Mouse (Mus musculus) liver, postnatal 0 days (tissue): ENCODE results near the gene Kpna4. TPM values are rescaled to one million over a fixed set of nuclear protein-coding genes. Genes with fewer than 3 reads are reported as not detected.

Experiments used
- ATAC-seq: fragments of 200-750 bp; cut with Nextera tagmentation; 2 replicates; pipeline ENCODE4 v1.8.0; 2017; ENCODE audit warnings: mild to moderate bottlenecking, moderate library complexity
- DNase-seq: peaks from one replicate; pipeline ENCODE4 v3.0.0-alpha.2; 2016
- H3K27ac ChIP-seq: fragments of 300-500 bp; sonication (generic); 2 replicates; pipeline ENCODE4 v1.5.1; 2014; ENCODE audit warnings: antibody characterized with exemption, moderate library complexity, mild to moderate bottlenecking, low read depth
- H3K27me3 ChIP-seq: fragments of 300-500 bp; sonication (generic); 2 replicates; pipeline ENCODE4 v1.6.1; 2014; ENCODE audit warnings: low read length, control low read depth, mixed read lengths; ENCODE audit not compliant: insufficient read depth
- H3K36me3 ChIP-seq: fragments of 300-500 bp; sonication (generic); replicated peaks from 2 replicates; pipeline ENCODE4 v1.6.1; 2014; ENCODE audit warnings: mild to moderate bottlenecking, control low read depth, low read length, moderate library complexity, mixed read lengths; ENCODE audit not compliant: insufficient read depth
- H3K4me1 ChIP-seq: fragments of 300-500 bp; sonication (generic); 2 replicates; pipeline ENCODE4 v1.6.1; 2014; ENCODE audit warnings: antibody characterized with exemption, mild to moderate bottlenecking, control low read depth; ENCODE audit not compliant: insufficient read depth
- H3K4me2 ChIP-seq: fragments of 300-500 bp; sonication (generic); 2 replicates; pipeline ENCODE4 v1.6.1; 2014; ENCODE audit warnings: low read depth, mild to moderate bottlenecking, low read length, moderate library complexity, mixed read lengths
- H3K4me3 ChIP-seq: fragments of 300-500 bp; sonication (generic); 2 replicates; pipeline ENCODE4 v1.5.1; 2014; ENCODE audit warnings: low read depth, low read length
- H3K9ac ChIP-seq: fragments of 300-500 bp; sonication (generic); replicated peaks from 2 replicates; pipeline ENCODE4 v1.6.1; 2014; ENCODE audit warnings: mild to moderate bottlenecking, moderate library complexity
- H3K9me3 ChIP-seq: fragments of 300-500 bp; sonication (generic); 2 replicates; pipeline ENCODE4 v1.6.1; 2016; ENCODE audit warnings: mild to moderate bottlenecking, control low read depth, low read length, mixed read lengths
- CTCF ChIP-seq: sonication (generic); IDR thresholded peaks from 2 replicates; pipeline ENCODE4 v1.5.1; 2016; ENCODE audit warnings: antibody characterized with exemption, low read depth
- EP300 ChIP-seq: IDR thresholded peaks from 2 replicates; pipeline ENCODE4 v1.6.1; 2016; ENCODE audit warnings: antibody characterized with exemption, low read depth, mild to moderate bottlenecking
- WGBS: fragments of 180-500 bp; shearing (Covaris S2); extraction: QIAGEN DNeasy Blood & Tissue Kit; methylation state at CpG from one replicate; pipeline ENCODE4 v1.1.7; 2014; ENCODE audit not compliant: insufficient replicate concordance; 5-methylcytosine and 5-hydroxymethylcytosine counted together
- polyA plus RNA-seq: library from polyadenylated mRNA; unstranded; fragments of >200 nt; fragmentation: Nextera tagmentation; extraction: Ambion mirVana; gene quantifications from 2 replicates; pipeline ENCODE4 v1.2.1, GENCODE M21; 2015

Kpna4 gene
- polyA plus RNA-seq, 1 experiment from 2014 or later = 9.0 TPM

DNA sequence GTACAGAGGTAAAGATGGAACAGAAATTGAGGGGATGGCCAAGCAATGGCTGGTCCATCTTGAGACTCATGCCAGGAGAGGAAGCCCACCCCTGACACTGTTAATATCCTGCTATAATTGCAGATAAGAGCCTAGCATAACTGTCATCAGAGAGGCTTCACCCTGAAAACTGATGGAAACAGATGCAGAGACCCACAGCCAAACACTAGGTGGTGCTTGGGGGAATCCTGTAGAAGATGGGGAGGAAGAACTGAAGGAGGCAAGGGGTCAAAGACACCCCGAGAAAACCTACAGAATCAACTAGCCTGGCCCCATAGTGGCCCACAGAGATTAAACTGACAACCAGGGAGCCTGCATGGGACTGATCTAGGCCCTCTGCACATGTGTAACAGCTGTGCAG is 33.5 kb upstream of the Kpna4 start:
- DNase-seq = no peak
- no peaks in the 10 kb centered on the region for H3K27me3 ChIP-seq
- H3K4me2 ChIP-seq = no peak overlapping the region
- H3K9ac ChIP-seq = no peak overlapping the region
- H3K27ac ChIP-seq = no peak overlapping the region
- H3K4me1 ChIP-seq = no peaks in the 10 kb centered on the region
- ATAC-seq = no peak
- H3K4me3 ChIP-seq = no peak overlapping the region
- TF ChIP-seq CTCF = no peak
- TF ChIP-seq EP300 = no peak
- no peaks in the 10 kb centered on the region for H3K36me3 ChIP-seq
- no peaks in the 10 kb centered on the region for H3K9me3 ChIP-seq
- WGBS = 59% methylated on average over 1 of the region's 1 CpGs

DNA sequence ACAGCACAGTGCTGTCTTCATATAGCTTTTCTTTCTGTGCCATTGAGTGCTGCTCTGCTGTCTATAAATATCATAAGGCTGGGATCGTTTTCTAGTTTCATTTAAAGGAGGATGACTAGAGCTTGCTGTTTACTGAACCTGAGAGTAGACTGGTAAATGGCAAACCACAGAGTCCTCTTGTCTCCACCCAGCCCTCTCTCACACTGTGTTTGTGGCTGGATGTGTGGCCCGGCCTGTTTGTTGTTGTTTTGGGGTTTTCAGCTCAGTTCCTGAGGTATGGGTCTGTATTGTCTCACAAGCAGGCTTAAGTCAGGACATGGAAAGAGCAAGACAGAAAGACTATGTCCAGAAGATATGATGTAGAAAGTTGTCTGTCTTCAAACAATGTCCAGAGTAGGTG is 32.6 kb upstream of the Kpna4 start:
- Histone ChIP-seq H3K4me1 (no peaks in the 10 kb centered on the region), H3K9ac (no peak overlapping the region), H3K27me3 (no peaks in the 10 kb centered on the region), H3K36me3 (no peaks in the 10 kb centered on the region), H3K4me3 (no peak overlapping the region), H3K4me2 (no peak overlapping the region), H3K27ac (no peak overlapping the region), H3K9me3 (no peaks in the 10 kb centered on the region)
- ATAC-seq = no peak
- 64% methylated on average over 2 of the region's 2 CpGs for WGBS
- no peak for DNase-seq
- TF ChIP-seq EP300 (no peak), CTCF (no peak)

DNA sequence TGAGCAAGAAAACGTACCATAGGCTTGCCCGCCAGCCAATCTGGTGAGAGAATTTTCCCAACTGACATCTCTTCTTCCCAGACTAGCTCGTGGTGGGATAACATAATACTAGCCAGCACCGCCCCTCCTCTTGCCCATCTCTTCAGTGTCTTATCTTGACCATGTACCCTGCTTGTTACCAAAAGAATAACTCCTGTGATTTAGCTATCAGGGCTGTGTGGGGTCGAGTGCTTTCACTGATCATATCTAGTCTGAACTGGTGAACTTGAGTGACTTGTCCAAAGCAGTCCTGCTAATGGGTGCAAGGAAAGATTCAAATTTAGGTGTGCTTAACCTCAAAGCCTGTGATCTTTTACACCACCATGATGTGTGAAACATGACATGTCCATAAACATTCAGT is 31.0 kb upstream of the Kpna4 start:
- DNase-seq (no peak), ATAC-seq (no peak)
- no peak overlapping the region for H3K4me3 ChIP-seq
- WGBS = 65% methylated on average over 5 of the region's 5 CpGs
- no peak for TF ChIP-seq CTCF
- TF ChIP-seq EP300 = no peak
- H3K9me3 ChIP-seq = no peaks in the 10 kb centered on the region
- H3K4me1 ChIP-seq = no peaks in the 10 kb centered on the region
- H3K4me2 ChIP-seq = no peak overlapping the region
- H3K27ac ChIP-seq = no peak overlapping the region
- no peaks in the 10 kb centered on the region for H3K27me3 ChIP-seq
- H3K36me3 ChIP-seq = no peaks in the 10 kb centered on the region
- H3K9ac ChIP-seq = no peak overlapping the region

DNA sequence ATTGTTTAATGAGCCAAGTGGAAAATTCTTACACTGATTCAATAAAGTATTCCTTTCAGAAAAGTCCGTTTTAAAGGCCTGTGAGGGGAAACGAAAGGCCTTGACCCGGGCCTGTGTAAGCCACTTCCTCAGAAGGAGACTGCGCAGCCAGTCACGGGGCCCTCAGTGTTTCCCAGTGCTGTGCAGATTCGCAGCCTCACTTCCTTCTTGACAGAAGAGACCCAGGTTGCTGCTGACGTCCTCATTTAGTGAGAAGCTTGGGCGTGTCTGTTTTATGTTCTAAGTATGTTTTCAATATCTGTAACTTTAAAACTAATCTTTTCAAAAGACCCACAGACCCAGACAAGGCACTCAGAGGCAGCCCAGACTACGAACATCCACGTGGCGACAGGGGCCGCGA is 29.6 kb upstream of the Kpna4 start:
- H3K4me1 ChIP-seq = no peaks in the 10 kb centered on the region
- H3K27me3 ChIP-seq = no peaks in the 10 kb centered on the region
- 55% methylated on average over 13 of the region's 13 CpGs for WGBS
- DNase-seq (peak; percentile 49), ATAC-seq (peak; percentile 72)
- TF ChIP-seq EP300 (no peak), CTCF (no peak)
- H3K36me3 ChIP-seq = no peaks in the 10 kb centered on the region
- no peak overlapping the region for H3K4me3 ChIP-seq
- H3K9ac ChIP-seq = no peak overlapping the region
- peak overlapping the region; percentile 45 for H3K27ac ChIP-seq
- no peaks in the 10 kb centered on the region for H3K9me3 ChIP-seq
- no peak overlapping the region for H3K4me2 ChIP-seq

DNA sequence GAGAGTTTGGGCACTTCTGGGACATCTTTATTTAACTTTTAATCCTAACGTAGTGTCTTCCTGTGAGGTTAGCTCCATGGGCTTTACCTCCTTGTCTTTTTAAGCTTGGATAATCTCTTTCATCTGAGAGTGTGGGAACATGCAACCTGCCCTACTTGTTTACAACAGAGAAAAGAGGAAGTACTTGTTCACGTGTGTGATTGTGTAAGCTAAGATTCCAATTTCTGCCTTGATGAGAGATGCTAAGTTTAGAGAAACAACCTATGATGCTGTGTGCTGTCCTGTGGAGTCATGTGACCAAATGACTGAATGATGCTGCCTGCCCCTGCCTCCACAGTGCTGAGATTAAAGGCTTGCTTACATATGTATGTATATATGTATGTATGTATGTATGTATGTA is 27.8 kb upstream of the Kpna4 start:
- DNase-seq (no peak), ATAC-seq (no peak)
- TF ChIP-seq EP300 = no peak
- no peak for TF ChIP-seq CTCF
- Histone ChIP-seq H3K9me3 (no peaks in the 10 kb centered on the region), H3K27me3 (no peaks in the 10 kb centered on the region), H3K4me1 (no peaks in the 10 kb centered on the region), H3K36me3 (no peaks in the 10 kb centered on the region), H3K27ac (no peak overlapping the region), H3K4me2 (no peak overlapping the region), H3K4me3 (no peak overlapping the region), H3K9ac (no peak overlapping the region)
- WGBS = 46% methylated on average over 2 of the region's 2 CpGs

DNA sequence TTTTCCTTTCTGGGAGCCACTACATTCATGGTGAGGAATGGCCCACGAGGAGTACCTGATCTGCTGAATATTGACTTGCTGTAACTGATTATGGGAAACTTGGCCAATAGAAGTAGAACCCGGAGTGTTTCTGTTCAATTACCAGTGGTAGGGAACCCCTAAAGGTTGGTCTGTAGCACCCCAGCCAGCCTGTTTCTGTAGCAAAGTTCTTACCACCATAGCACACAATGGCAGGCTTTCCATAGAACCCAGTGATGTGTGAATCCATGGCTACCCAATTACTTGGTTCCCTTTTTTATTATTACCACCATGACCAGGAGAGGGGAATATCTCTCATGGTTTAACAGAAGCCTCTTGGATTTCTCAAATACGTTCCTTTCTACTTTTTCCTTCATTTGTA is 24.0 kb upstream of the Kpna4 start:
- Histone ChIP-seq H3K36me3 (no peaks in the 10 kb centered on the region), H3K4me3 (no peak overlapping the region), H3K27me3 (no peaks in the 10 kb centered on the region), H3K27ac (no peak overlapping the region), H3K9me3 (no peaks in the 10 kb centered on the region), H3K9ac (no peak overlapping the region), H3K4me1 (no peaks in the 10 kb centered on the region), H3K4me2 (no peak overlapping the region)
- no peak for DNase-seq
- TF ChIP-seq EP300 (no peak), CTCF (no peak)
- WGBS = 80% methylated on average over 3 of the region's 3 CpGs
- ATAC-seq = no peak

DNA sequence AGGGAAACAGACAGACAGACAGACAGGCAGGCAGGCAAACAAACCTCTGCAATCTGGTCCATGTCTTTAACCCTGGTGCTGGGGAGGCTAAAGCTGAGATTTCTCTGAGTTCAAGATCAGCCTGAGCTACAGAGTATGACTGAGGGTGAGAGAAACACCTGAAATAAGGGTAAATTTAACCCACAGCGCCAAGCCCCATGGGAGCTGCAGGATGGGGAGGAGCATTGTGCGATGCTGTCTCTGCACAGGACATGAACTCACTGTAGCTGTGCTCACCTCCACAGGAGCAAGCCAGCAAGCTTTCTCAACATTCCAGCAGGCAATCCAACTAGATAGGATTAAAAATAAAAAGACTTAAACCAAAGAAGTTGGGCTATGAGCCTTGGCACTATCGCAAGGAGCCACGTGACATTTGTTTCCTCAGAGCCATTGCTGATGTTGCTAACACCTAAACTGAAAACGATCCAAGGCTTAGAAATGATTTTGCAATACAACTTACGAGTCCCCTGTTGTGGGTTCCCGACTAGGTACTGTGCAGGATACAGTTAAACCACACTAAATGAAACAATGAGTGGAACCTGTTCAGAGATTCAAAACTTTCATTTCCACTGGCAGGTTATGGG is 15.6 kb upstream of the Kpna4 start:
- DNase-seq = no peak
- Histone ChIP-seq H3K9ac (no peak overlapping the region), H3K4me2 (no peak overlapping the region), H3K27ac (no peak overlapping the region), H3K36me3 (no peaks in the 10 kb centered on the region), H3K4me1 (no peaks in the 10 kb centered on the region), H3K9me3 (no peaks in the 10 kb centered on the region), H3K4me3 (no peak overlapping the region), H3K27me3 (no peaks in the 10 kb centered on the region)
- WGBS = 66% methylated on average over 7 of the region's 7 CpGs
- ATAC-seq = no peak
- TF ChIP-seq CTCF (no peak), EP300 (no peak)
